Mouse (Mus musculus) ES-E14 (cell line): ENCODE results near the gene Plekhh2. TPM values are rescaled to one million over a fixed set of nuclear protein-coding genes. Genes with fewer than 3 reads are reported as not detected.

ENCODE experiments used
- DNase-seq: peaks from one replicate; pipeline ENCODE4 v3.0.0-alpha.2; 2013; ENCODE audit warnings: low read depth, low spot score
- H3K27ac ChIP-seq: 2 replicates; pipeline ENCODE4 v1.5.1; 2012; ENCODE audit warnings: low read depth, mild to moderate bottlenecking, low read length, moderate library complexity, mixed read lengths; ENCODE audit not compliant: poor library complexity, insufficient read depth, severe bottlenecking
- H3K36me3 ChIP-seq: 2 replicates; pipeline ENCODE4 v1.6.1; 2012; ENCODE audit warnings: mild to moderate bottlenecking, low read length, moderate library complexity, mixed read lengths; ENCODE audit not compliant: control insufficient read depth, poor library complexity, insufficient read depth, severe bottlenecking
- H3K4me1 ChIP-seq, 2 experiments: fragments of 150-350 bp in 1 of 2; sonication (generic) in 1 of 2; 2 replicates each; pipeline ENCODE4 v1.6.1; 2012; ENCODE audit warnings: low read length in 2 of 2, mild to moderate bottlenecking in 1 of 2, mixed read lengths in 1 of 2; ENCODE audit not compliant: control insufficient read depth in 2 of 2, insufficient read depth in 2 of 2, poor library complexity in 1 of 2
- H3K4me3 ChIP-seq, 2 experiments: fragments of 150-350 bp in 1 of 2; sonication (generic) in 1 of 2; 2 replicates each; pipeline ENCODE4 v1.5.1; 2012; ENCODE audit warnings: low read length in 2 of 2, low read depth in 1 of 2, mild to moderate bottlenecking in 1 of 2, mixed read lengths in 1 of 2; ENCODE audit not compliant: insufficient read depth in 1 of 2, poor library complexity in 1 of 2, severe bottlenecking in 1 of 2
- H3K9ac ChIP-seq: 2 replicates; pipeline ENCODE4 v1.6.1; 2012; ENCODE audit warnings: low read depth, mild to moderate bottlenecking, low read length, mixed read lengths; ENCODE audit not compliant: poor library complexity, insufficient read depth, severe bottlenecking
- H3K9me3 ChIP-seq: fragments of 150-350 bp; sonication (generic); 2 replicates; pipeline ENCODE4 v1.6.1; 2012; ENCODE audit warnings: low read depth, mild to moderate bottlenecking, low read length; ENCODE audit not compliant: control insufficient read depth, insufficient read depth
- CHD2 ChIP-seq: IDR thresholded peaks from 2 replicates; pipeline ENCODE4 v1.6.1; 2014; ENCODE audit warnings: mild to moderate bottlenecking, low read depth, low read length, inconsistent platforms
- HCFC1 ChIP-seq: IDR thresholded peaks from 2 replicates; pipeline ENCODE4 v1.6.1; 2012; ENCODE audit warnings: low read length, inconsistent platforms, borderline replicate concordance; ENCODE audit not compliant: insufficient read depth
- MAFK ChIP-seq: IDR thresholded peaks from 2 replicates; pipeline ENCODE4 v1.6.1; 2014; ENCODE audit warnings: mild to moderate bottlenecking, low read depth, low read length, inconsistent platforms; ENCODE audit not compliant: insufficient read depth
- ZC3H11A ChIP-seq: IDR thresholded peaks from 2 replicates; pipeline ENCODE4 v1.6.1; 2012; ENCODE audit warnings: low read depth, mild to moderate bottlenecking, inconsistent platforms, low read length, borderline replicate concordance
- ZNF384 ChIP-seq: IDR thresholded peaks from 2 replicates; pipeline ENCODE4 v1.6.1; 2012; ENCODE audit warnings: low read depth, low read length, inconsistent platforms
- in situ Hi-C, 2 experiments: fragments of 600-800 bp; cut with MboI; formaldehyde crosslinking; loops; one replicate each; pipeline ENCODE4 v1.15.1; 2025; ENCODE audit warnings: low sequenced_read_pairs in 2 of 2, inconsistent platforms in 1 of 2; ENCODE audit not compliant: unreplicated experiment in 2 of 2
- total RNA-seq: library from RNA; depleted of rRNA; stranded (reverse); fragments of 300-350 nt; gene quantifications from 2 replicates; pipeline ENCODE4 v1.2.3, GENCODE M21; 2012

The Plekhh2 gene
- total RNA-seq, 1 experiment: 4.0 TPM

DNA sequence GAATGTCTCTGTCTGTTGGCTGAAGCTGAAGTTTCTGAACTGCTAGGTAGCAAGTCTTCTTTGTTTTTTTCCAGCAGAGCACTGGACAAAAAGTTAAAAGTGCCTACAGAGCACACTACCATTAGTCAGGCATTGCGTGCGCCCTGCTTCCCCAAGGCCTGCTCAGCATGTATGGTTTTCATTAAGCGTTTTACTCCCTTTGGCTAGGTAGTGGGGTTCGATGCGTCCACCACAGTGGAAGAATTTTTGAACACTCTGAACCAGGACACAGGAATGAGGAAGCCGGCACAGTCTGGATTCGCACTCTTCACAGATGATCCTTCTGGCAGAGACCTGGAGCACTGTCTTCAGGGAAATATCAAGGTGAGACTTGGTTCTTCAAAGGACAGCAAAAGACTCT is 87.2 kb downstream of the Plekhh2 start:
- no peak for DNase-seq
- Histone ChIP-seq H3K4me3 (no peak overlapping the region), H3K4me1 (peaks cover 2 to 7% of the 10 kb centered on the region in 2 experiments; a peak in 3 of 4 replicates), H3K36me3 (no peaks in the 10 kb centered on the region), H3K27ac (no peak overlapping the region), H3K9me3 (no peaks in the 10 kb centered on the region), H3K9ac (no peak overlapping the region)
- in situ Hi-C loops: no loop called here
- no peak for TF ChIP-seq CHD2

DNA sequence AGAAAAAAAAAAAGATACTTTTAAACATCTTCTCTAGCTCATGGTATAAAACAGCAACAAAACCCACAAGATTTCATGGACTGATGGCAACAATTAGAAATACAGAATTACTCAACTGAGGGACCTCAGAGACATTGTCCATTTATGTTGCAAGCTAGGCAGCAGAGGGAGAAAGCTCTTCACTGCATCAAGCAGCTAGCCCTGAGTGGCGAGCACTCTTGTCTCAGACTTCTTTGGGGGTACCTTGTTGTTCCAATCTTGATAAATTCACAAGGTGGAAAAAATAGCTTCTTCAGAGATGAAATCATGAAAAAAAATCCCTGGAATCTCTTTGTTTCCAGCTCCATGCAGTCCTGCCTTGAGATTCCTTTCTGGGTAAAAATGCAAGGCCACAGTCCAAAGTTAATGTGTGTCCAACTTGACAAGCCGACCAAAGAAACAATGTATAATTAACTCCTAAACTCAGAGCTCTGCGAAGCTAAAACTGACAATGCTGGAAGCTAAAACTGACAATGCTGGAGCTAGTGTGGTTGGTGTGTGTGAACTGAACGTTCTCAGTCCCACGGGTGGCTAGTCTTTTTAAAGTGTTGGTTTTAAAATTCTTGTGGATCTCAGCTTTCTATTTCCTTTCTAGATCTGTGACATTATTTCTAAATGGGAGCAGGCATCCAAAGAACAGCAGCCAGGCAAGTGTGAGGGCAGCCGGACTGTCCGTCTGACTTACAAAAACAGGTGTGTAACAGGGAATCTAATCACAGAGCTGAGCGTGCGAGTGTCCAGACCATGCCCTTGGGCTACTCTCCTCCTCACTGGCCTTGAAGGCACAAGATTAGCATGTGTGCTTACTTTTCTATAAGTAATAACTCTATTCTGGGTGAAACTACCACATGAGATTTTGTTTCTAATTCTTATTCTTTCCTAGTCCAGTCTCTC is 88.6 kb downstream of the Plekhh2 start:
- no peak overlapping the region for H3K9ac ChIP-seq
- H3K27ac ChIP-seq: no peak overlapping the region
- no peaks in the 10 kb centered on the region for H3K36me3 ChIP-seq
- H3K4me1 ChIP-seq: peaks cover 2 to 7% of the 10 kb centered on the region in 2 experiments; a peak in 3 of 4 replicates
- H3K4me3 ChIP-seq: no peak overlapping the region
- no peaks in the 10 kb centered on the region for H3K9me3 ChIP-seq
- DNase-seq: no peak
- in situ Hi-C loops: no loop called here
- TF ChIP-seq ZC3H11A (no peak), ZNF384 (no peak), MAFK (no peak), HCFC1 (no peak), CHD2 (no peak)

DNA sequence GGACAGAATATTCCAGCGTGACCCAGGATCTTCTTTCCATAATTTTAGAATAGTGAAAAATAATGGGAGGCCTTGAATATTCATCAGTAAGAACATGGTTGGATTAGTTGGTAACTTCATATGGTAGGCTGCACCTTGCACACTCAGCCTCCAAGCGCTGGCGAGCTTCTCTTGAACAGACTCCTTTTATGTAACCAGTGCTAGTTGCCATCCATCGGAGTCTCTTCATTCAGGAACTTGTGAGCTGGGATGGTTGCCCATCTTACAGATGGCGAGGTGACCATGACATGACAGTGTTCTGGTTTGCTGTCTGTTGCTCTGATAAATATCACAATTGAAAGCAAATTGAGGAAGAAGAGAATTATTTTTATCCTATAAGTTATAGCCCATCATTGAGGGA is 90.1 kb downstream of the Plekhh2 start:
- Histone ChIP-seq H3K4me1 (peaks cover 1 to 2% of the 10 kb centered on the region in 2 experiments; a peak in 2 of 4 replicates), H3K4me3 (no peak overlapping the region), H3K9me3 (no peaks in the 10 kb centered on the region), H3K36me3 (no peaks in the 10 kb centered on the region), H3K9ac (no peak overlapping the region), H3K27ac (no peak overlapping the region)
- DNase-seq: no peak
- in situ Hi-C loops: no loop called here
- TF ChIP-seq ZNF384 (no peak), CHD2 (no peak), MAFK (no peak)

GRCm38 (mm10) chr17:84603202-84603627 is 91.5 kb downstream of the Plekhh2 start:
- no peaks in the 10 kb centered on the region for H3K36me3 ChIP-seq
- in situ Hi-C loops: no loop called here
- H3K9me3 ChIP-seq: no peaks in the 10 kb centered on the region
- TF ChIP-seq MAFK: no peak
- no peak for TF ChIP-seq CHD2
- TF ChIP-seq HCFC1: no peak
- no peak for TF ChIP-seq ZC3H11A
- TF ChIP-seq ZNF384: no peak
- no peaks in the 10 kb centered on the region for H3K4me1 ChIP-seq
- DNase-seq: no peak
- H3K27ac ChIP-seq: no peak overlapping the region
- no peak overlapping the region for H3K4me3 ChIP-seq
- no peak overlapping the region for H3K9ac ChIP-seq
